Mouse (Mus musculus): ENCODE measurements around the gene Ribc2.

DNA sequence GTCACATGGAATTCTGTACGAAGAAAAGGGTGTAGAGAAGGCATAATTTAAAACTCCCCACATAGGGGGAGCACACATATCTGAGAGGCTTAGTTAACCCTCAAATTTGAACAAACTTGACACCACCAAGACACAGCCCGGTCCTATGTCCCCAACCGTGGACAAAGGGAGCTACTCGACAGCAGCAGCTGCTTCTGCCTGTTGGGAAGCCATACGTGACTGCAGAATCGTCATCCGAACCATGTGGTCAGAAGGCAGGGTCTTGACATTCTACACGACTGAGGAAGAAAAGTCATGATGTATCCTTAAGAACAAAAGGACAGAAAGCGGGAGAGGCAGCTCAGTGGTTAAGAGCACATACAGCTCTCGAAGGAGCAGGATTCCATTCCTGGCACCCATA, 42.2 kb downstream of the Ribc2 start:
- no peak for TF ChIP-seq CTCF (IDR thresholded peaks at IDR 0.05; ENCODE audit: low read depth)
- TF ChIP-seq EP300 (IDR thresholded peaks at IDR 0.05; ENCODE audit: low read depth) = no peak
